Mouse (Mus musculus) splenic B cell, adult 2 months (primary cell): ENCODE measurements around the gene Cep170.
"Not testable (repeated sequence)": the region's sequence is repeated elsewhere in the genome, so short reads cannot be mapped to it uniquely, and the experiment has no call there.

Experiments
- DNase-seq: peaks from one replicate; pipeline ENCODE4 v3.0.0-alpha.2; 2011; ENCODE audit warnings: low read depth, low spot score
- H3K27me3 ChIP-seq: 2 replicates; pipeline ENCODE4 v1.6.1; 2012; ENCODE audit warnings: mild to moderate bottlenecking, low read length, moderate library complexity, mixed read lengths; ENCODE audit not compliant: control insufficient read depth, poor library complexity, insufficient read depth, severe bottlenecking
- H3K36me3 ChIP-seq: 2 replicates; pipeline ENCODE4 v1.6.1; 2012; ENCODE audit warnings: mild to moderate bottlenecking, low read length, moderate library complexity, mixed read lengths; ENCODE audit not compliant: control insufficient read depth, poor library complexity, insufficient read depth, severe bottlenecking

Cep170 gene

DNA sequence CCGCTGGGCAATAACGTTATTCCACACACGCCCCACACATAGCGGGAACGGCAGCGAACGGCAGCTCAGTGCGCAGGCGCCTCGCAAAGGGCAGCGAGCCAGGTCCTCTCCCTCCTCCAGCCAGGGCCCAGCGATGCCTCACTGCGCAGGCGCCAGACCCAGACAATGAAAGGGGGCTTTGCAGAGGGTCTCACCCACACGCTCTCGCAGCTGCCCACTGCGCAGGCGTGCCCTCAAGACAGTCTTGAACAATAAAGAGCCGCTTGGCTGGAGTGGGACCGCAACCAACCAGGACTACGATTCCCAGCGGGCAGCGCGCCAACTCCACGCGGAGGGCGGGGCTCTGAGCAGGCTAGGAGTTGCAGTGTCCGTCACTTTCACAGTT, at the start of gene Cep170:
Cep170 (minus strand) TSS at position 32 of the 385 bp plus-strand sequence.
- H3K27me3 ChIP-seq = no peaks in the 10 kb centered on the region
- DNase-seq = peak; percentile 90
- no peaks in the 10 kb centered on the region for H3K36me3 ChIP-seq

GRCm38 (mm10) chr1:176861981-176862644, 48.2 kb upstream of the Cep170 start:
- peak; percentile 87 for DNase-seq
- no peaks in the 10 kb centered on the region for H3K27me3 ChIP-seq
- H3K36me3 ChIP-seq = peaks cover 2% of the 10 kb centered on the region; the same call in 1 of the 2 replicates

- DNase-seq = peak; percentile 9
- no peaks in the 10 kb centered on the region for H3K27me3 ChIP-seq
- peaks cover 7% of the 10 kb centered on the region; the same call in 1 of the 2 replicates for H3K36me3 ChIP-seq
Observed at GRCm38 (mm10) chr1:176852813-176853590, 39.1 kb upstream of the Cep170 start.

DNA sequence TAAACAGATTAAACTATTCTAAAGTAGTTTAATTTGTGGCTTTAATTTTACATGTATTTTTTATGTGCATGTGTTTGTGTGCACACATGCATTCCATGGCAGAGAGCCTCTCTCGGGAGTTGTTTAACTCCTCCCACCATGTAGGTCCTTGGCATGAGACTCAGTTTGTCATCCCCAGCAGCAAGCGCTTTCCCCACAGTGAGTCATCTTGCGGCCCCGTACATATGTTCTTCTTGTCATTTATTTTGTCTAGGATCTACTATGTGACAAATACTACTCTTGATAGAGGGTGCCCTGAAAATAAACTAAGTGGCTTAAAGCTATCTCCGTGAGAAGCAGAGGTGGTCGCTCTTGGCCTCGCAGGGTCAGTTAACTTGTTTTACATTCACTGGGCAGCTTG, 37.5 kb upstream of the Cep170 start:
- no peaks in the 10 kb centered on the region for H3K27me3 ChIP-seq
- peaks cover 7% of the 10 kb centered on the region; the same call in 1 of the 2 replicates for H3K36me3 ChIP-seq
- DNase-seq = no peak

DNA sequence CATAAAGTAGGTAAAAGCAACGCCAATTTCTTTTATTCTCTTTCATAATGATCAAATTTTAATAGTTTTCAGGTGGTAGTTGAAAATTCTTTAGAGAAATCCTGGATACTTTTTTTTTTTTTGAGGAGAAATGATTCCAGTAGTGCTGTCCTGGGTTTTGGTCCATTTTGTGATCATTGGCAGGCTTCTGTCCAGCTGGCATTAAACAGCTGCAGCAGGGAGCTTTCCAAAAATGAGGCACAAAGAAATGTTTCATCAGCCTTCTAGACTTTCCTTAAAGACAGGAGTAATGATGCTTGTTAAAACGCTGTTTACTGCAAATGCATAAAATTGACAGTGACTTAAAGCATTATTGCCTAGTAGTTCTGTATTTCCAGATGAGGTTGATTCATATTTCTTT, 35.5 kb upstream of the Cep170 start:
- Histone ChIP-seq H3K36me3 (0 out of 2 replicates have a peak, but pooled peaks cover 3% of the 10 kb centered on the region), H3K27me3 (no peaks in the 10 kb centered on the region)
- DNase-seq = no peak

GRCm38 (mm10) chr1:176848613-176849290, 34.9 kb upstream of the Cep170 start:
- DNase-seq = no peak
- 0 out of 2 replicates have a peak, but pooled peaks cover 3% of the 10 kb centered on the region for H3K36me3 ChIP-seq
- no peaks in the 10 kb centered on the region for H3K27me3 ChIP-seq

DNA sequence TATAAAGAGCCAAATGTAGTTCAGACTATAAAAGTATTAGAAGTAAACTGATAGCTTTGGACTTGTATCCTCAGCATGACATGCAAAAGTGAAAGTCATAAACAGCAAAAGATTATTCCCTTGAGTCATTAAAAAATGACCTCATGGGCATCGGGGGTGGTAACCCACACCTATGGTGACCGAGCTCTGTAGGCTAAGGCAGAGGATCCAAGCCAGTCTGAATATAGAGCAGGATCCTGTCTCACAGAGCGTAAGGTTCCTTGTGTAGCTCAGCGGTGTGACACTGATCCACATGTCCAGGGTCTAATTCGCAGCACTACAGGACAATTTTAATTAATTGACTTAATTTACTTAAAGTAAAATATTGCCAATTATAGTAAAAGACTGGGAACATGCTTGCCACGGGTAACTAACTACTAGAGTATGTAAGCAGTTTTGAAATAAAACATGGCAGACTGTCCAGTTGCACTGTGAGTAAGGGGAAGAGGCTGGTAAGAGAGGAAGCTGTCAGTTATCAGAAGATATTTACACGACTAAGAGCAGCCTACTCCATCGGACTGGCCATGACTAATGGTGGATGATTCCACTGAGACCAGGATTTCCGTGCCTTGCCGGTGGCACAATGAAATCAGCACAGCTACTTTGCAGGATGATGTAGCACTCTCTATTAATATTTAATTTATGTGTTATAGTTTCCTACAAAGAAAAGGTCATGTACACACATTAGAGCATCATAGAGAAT, 33.4 kb upstream of the Cep170 start:
- DNase-seq = no peak
- Histone ChIP-seq H3K36me3 (0 out of 2 replicates have a peak, but pooled peaks cover 3% of the 10 kb centered on the region), H3K27me3 (no peaks in the 10 kb centered on the region)

DNA sequence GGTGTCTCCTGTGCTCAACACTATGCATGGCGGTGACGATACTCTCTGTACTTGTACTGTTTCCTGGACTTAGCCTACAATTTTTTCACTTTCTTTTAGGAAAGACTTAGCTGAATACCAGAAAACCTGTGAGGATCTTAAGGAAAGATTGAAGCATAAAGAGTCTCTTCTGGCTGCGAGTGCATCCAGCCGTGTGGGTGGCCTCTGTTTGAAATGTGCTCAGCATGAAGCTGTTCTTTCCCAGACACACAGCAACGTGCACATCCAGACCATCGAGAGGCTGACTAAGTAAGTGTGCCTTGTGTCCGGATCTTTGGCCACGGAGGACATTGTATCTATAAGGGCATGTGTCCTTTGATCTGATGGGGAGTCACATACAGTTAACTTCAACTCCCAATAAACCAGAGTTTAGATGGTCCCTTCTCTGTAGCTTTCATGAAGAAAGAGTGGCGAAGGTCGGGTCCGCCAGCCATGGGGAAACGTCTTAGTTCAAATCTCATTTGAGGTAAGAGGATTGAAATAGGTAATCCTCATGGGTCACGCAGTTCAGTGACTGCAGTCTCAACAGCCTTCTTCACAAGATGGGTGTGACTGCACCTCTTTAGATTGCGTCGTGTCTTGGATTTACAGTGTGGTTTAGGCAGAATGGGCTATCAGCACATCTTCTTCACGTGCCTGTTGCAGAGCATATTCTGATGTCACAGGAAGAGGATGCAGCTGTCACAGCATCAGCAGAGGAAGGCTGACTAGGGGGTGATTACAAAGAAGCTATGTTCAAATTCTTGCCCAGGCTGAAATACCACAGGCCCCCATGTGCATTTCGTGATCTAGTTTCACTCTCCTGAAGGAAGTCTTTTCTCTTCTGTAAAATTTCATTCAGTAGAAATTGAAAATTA, 31.5 kb upstream of the Cep170 start:
- Histone ChIP-seq H3K36me3 (0 out of 2 replicates have a peak, but pooled peaks cover 1% of the 10 kb centered on the region), H3K27me3 (no peaks in the 10 kb centered on the region)
- no peak for DNase-seq

DNA sequence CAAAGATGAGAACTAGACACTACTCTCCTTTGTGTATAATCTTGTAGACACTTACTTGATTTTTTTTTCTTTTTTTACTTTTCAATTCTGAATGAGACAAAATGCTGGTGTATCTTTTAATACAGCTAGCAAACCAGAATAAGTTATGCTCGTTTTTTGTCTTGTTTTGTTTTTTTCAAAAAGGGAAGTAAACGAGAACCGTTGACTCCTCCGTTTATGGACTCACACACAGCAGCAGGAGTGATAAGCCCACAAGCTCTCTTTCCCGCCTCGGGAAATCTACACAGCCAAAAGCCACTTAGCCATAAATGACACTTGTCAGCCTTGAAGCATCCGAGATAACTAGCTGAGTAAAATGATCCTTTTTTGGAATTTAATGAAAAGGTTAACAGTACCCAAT, 22.7 kb upstream of the Cep170 start:
- not testable (repeated sequence) for DNase-seq, H3K36me3 ChIP-seq

DNA sequence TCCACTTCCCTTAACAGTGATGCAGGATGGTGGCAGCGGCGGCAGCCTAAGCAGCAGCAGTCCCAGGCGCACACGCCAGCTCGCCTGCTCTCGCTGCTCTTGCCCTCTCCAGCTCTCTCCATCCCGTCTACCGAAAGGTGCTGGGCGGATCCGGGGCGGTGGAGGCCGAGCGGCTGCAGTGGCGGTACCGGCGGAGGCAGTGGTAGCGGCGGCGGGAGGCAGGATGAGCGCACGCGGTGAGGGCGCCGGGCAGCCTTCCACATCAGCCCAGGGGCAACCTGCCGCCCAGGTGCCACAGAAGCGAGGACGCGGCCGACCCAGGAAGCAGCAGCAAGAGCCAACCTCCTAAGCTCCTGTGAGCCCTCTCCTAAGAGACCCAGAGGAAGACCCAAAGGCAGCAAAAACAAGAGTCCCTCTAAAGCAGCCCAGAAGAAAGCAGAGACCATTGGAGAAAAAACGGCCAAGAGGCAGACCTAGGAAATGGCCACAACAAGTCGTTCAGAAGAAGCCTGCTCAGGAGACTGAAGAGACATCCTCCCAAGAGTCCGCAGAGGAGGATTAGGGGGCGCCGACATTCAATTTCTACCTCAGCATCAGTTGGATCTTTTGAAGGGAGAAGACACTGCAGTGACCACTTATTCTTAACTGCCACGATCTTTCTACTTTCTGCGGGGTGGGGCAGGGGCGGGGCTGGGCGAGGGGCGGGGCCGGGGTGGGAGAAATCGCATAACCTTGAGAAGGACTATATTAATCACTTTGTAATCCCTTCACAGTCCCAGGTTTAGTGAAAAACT, 21.8 kb upstream of the Cep170 start:
- DNase-seq = no peak
- Histone ChIP-seq H3K36me3 (no peaks in the 10 kb centered on the region), H3K27me3 (no peaks in the 10 kb centered on the region)

More for the DNA sequence above, 22.7 kb upstream of the Cep170 start:
- not testable (repeated sequence) for H3K27me3 ChIP-seq

GRCm38 (mm10) chr1:176834880-176835279, 21.0 kb upstream of the Cep170 start:
- H3K27me3 ChIP-seq = no peaks in the 10 kb centered on the region
- no peak for DNase-seq
- H3K36me3 ChIP-seq = no peaks in the 10 kb centered on the region

- no peaks in the 10 kb centered on the region for H3K36me3 ChIP-seq
- no peak for DNase-seq
- no peaks in the 10 kb centered on the region for H3K27me3 ChIP-seq
Observed at GRCm38 (mm10) chr1:176833948-176834347, 20.1 kb upstream of the Cep170 start.

GRCm38 (mm10) chr1:176833257-176833656, 19.4 kb upstream of the Cep170 start:
- no peak for DNase-seq
- Histone ChIP-seq H3K27me3 (no peaks in the 10 kb centered on the region), H3K36me3 (no peaks in the 10 kb centered on the region; the same call in 1 of the 2 replicates)
